ENCODE assay signal across 1 mouse cellular context in genomic region chr10:78480954-78481927, GRCm38 (mm10).
TF ChIP-seq lines count a peak whose summit lies in the region.

No protein-coding gene starts in this region.

TF ChIP-seq in MEL, 35 proteins besides CTCF, POLR2A, EP300 and RAD21 (continued from another document):
- TF ChIP-seq ZC3H11A (IDR thresholded peaks at IDR 0.05; ENCODE audit: low read depth, low read length) (no peak), POLR2AphosphoS5 (IDR thresholded peaks at IDR 0.05; ENCODE audit: borderline replicate concordance, low read depth, low read length) (no peak), ZMIZ1 (IDR thresholded peaks at IDR 0.05; ENCODE audit: low read depth, low read length) (peak; percentile 45; the same call in 1 of the 2 replicates), USF2 (IDR thresholded peaks at IDR 0.05; ENCODE audit: borderline replicate concordance in 1 of 2, insufficient read depth in 1 of 2, low read depth in 1 of 2, low read length in 2 of 2) (no peak), ELF1 (IDR thresholded peaks at IDR 0.05; ENCODE audit: low read depth, low read length) (0 out of 2 replicates have a peak, but pooled peaks have one; percentile 27), MEF2A (IDR thresholded peaks at IDR 0.05; ENCODE audit: extremely low read depth, insufficient replicate concordance, low read depth, low read length, poor library complexity, severe bottlenecking) (no peak), CHD1 (IDR thresholded peaks at IDR 0.05; ENCODE audit: low read depth, low read length) (no peak), MAX (IDR thresholded peaks at IDR 0.05; ENCODE audit: low read length) (peak; percentile 58; the same call in 1 of the 2 replicates), MXI1 (IDR thresholded peaks at IDR 0.05; ENCODE audit: low read depth, low read length) (peak; percentile 80), ZNF384 (IDR thresholded peaks at IDR 0.05; ENCODE audit: low read depth, low read length) (0 out of 2 replicates have a peak, but pooled peaks have one; percentile 12), MAZ (IDR thresholded peaks at IDR 0.05; ENCODE audit: low read depth, low read length) (no peak), E2F4 (IDR thresholded peaks at IDR 0.05; ENCODE audit: borderline replicate concordance, low read depth, low read length) (no peak), SMC3 (IDR thresholded peaks at IDR 0.05; ENCODE audit: low read depth, low read length) (no peak), UBTF (IDR thresholded peaks at IDR 0.05; ENCODE audit: borderline replicate concordance, insufficient read depth, low read depth, low read length) (no peak), MYB (IDR thresholded peaks at IDR 0.05; ENCODE audit: low read depth, low read length) (no peak)
